Mouse (Mus musculus) adrenal gland, postnatal 4 days (tissue): Measurements from ENCODE around the gene Znrf3. TPM values are rescaled to one million over a fixed set of nuclear protein-coding genes. Genes with fewer than 3 reads are reported as not detected.

ENCODE experiments used
- DNase-seq, 2 experiments: peaks; one replicate each; pipeline ENCODE4 v3.0.0; 2021 to 2022; ENCODE audit warnings: low spot score in 2 of 2, mixed read lengths in 2 of 2
- total RNA-seq, 2 experiments: library from RNA; stranded (reverse); gene quantifications; 2 replicates each; pipeline ENCODE4 v1.2.3; 2021

The Znrf3 gene
- total RNA-seq, 2 experiments from 2014 or later: 44.3 to 44.6 TPM

DNA sequence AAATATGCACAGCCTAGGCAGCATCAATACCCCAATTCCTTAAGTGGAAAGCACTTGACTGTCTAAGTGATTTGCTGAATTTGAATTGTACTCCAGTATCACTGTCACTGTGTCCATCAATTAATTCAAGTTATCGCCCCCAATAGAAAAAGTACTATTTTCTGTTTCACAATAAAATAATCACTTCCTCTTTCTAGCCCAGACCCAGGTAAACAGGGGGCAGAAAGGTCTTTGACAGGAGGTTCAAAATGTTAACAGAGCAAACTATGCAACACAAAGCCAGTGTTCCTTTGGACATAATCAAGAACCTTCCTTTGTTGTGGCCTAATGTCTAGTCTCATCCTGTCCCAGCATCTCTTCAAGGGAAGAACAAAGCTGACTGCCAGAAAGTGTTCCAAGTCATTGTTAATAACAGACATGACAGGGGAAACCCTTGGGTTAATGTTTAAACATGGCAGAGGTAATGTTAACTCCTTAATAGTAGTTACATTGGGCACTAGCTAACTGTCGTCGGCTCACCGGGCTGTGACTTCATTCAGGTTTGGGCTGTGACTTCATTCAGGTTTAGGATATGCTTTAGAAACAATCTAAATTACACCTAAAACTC, 42.4 kb downstream of the Znrf3 start:
- DNase-seq: no peak

DNA sequence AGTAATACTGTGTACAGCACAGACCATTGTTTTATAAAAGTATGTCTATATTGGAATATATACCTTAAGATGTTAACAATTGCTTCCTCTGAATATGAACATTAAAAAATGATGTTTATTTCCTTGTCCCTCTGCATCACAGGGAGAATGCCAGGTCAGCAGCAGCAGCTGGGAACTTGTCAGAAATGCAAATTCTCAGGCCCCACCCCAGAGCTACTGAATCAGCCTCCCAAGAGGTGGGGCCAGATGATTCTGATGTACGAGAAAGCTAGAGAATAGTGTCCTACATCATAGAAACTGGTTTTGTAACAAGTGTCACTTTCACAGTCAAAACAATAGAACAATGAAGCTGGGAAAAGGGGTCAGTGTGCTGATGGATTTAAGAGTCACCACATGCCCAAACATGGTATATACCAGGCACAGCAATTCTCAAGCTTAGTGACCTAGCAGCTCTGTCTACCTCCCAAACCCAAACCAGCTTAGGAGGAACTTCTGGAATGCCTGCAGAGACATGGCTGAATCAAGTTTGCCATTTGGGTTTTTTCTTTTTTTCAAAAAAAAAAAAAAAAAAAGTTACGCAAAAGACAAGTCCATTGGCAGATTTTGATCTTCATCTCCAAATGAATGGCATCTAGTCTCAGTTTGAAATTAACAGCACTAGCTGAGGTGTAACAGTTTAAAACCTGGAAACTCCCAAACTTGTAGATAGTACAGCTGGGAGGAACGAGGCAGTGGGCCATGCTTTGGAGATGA, 46.2 kb downstream of the Znrf3 start:
- no peak for DNase-seq

DNA sequence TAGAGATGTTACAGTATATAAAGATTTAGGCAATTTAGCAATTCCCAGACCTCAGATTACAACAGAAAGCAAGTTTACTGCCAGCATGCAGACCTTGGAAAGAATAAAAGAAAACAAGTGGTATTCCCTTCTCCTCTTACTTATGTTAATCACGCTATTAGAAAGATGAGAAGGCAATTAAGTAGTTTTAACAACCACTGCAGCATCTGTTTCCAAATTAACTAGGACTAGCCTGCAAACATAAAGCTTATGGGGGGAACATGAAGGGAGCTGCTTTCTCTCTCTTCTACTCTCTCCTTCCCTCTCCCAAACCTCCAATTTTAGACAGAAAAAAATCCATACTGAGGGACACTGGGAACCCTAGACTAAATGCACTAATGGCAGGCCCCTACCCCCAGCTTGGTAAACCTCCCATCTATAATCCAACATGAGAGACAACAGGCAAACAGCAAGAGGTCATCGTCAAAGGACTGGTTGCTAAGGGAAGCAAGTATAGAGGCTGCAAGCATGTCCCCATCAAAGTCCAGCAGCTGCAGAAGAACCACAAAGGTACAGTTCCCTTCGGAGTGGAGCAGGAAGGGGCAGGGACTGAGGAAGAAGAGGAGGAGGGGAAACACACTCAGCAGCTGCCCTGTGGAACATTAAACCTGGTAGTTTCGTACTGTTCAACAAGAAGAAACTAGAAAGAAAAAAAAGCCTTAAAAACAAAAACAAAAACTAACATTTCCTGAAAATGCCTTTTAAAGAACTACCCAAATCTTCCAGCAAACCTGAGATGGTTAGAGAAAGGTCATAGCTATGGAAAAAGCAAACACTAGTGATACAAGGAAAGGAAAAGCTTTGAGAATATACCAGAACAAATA, 53.4 kb downstream of the Znrf3 start:
- no peak for DNase-seq

DNA sequence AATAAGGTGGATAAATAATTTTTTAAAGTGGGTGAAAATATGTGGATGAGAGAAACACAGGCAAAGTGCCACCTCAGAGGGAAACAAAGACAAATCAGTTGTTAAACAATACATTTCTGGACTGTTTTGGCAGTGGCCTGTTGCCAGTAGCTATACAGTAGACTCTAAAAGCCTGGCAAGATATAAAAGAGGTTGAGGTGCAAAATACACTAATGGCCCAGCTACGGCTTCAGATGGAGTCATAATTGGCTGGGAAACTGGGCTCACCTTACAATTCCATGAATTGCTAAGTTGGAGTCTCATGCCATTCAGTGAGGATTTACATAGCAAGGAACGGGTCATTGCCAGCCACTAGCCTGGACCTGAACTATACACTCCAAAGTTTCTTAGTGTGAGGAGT, 62.0 kb downstream of the Znrf3 start:
- no peak for DNase-seq

DNA sequence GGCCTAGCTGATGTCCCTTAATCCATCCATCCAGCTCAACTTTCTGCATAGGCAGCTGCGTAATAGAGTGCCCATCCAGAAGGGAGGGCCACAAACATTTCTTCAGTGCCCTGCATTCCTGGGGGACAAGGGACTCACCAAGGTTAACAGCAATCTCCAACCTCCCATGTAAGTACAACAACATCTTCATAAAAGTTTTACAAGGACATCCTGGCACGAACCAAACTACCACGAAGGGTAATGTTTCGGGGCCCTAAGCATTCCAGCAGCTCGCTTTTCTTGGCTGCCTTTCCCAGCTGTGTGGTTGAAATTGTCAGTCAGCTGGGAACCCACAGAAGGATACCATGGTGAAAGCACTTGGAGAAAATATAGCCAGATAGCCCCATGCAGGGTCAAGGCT, 63.4 kb downstream of the Znrf3 start:
- DNase-seq: no peak

DNA sequence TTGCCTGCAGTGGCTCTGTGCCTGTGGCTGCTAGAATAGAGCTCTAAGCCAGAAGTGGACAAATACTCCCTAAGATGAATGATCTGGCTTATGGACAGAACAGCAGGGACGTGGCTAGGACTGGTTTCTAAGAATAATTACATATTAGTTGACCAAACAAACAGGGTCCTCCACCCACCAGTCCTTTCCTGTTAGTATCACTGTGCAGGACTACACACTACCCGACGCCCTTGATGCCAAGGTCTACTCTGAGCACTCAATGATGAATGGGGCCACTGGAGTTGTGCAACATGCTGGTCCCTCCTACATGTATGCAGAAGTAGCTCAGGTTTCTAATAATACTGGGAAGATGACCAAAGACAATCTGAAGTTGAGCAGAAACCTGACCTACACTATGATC, 64.4 kb downstream of the Znrf3 start:
- DNase-seq: peak in 1 of 2 experiments; percentile 55

DNA sequence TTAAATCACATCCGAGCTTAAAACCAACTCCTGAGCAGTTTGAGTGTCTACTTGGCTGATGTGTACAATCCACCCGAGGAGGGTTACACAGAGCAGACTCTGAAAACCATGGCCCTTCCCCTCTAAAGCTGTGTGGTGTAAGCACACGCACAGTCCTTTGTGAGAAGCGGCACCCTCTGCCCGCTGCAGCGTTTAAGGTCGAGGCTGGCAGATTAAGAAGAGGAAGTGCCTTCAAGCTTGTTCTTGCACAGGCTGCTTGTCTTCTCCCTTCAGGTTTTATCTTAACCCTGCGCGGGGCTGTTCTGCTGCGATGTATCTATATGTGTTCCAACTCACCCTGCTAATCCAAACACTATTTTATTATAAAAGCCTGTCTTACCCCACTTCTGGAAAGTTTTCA, 75.5 kb downstream of the Znrf3 start:
- DNase-seq: no peak

DNA sequence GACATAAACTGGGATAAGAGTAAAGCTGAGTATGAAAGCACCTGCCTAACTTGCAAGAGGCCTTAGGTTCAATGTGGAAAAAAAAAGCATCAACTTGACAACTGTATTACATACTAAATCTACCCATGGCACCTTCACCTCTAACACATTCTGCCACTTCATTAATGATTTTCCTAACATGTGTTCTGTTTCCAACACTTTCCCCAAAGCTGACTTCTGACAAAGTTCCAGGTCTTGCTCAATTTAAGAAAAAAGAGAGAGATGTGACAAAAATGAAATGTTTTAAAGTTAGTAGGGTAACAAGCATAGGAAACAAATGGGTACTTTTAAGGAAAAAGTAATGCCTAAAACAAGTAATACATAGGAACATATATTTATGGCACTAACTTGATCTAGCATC, 76.2 kb downstream of the Znrf3 start:
- no peak for DNase-seq

DNA sequence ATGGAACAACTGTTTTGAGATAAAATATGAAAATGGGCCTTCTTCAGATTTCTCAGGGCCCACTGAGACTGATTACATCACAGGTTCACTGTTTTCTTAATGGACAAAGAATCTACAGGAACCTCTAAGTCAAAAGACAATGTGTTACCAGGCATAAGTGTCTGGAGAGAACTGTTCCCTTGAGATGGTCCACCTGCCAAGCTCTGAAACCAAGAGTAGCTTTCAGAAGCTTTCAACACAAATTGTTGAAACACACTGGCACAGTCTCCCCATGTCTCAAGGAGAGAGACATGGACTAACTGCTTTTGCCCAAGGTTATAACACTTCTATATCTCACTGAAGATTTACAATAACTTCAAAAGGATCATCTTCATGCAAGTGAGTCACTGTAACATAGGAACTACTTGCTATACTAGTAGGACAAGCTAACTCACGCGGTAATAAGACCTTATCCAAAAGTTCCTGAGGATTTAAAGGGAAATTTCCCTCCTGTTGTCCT, 89.3 kb downstream of the Znrf3 start:
- no peak for DNase-seq

DNA sequence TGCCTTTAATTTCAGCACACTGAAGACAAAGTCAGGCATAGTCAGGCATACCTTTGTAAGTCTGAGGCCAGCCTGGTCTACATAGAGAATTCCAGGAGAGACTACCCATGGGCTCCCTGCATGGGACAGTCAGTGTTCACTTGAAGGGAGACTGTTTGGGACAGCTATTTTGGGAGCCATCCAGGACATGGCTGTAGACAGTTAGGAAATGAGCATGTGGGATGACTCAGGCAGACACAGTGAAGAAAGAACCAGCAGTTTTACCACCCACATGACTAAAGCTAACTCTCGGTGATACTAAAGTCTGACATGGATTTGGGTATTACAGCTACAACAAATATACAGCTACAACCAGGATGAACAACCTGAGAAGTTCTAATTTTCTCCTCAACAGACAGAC, 89.9 kb downstream of the Znrf3 start:
- DNase-seq: no peak

DNA sequence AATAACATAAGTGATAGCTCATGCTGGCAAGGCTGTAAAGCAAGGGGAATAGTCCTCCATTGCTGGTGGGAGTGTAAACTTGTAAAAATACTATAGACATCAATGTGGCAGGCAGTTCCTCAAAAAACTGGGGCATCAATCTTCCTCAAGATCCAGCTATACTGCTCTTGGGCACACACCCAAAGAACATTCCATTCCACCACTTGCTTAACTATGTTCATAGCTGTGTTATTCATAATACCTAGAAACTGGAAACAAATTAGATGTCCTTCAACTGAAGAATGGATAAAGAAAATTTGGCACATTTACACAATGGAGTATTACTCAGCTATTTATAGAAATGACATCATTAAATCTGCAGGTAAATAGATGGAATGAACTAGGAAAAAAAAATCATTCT, 91.6 kb downstream of the Znrf3 start:
- no peak for DNase-seq

DNA sequence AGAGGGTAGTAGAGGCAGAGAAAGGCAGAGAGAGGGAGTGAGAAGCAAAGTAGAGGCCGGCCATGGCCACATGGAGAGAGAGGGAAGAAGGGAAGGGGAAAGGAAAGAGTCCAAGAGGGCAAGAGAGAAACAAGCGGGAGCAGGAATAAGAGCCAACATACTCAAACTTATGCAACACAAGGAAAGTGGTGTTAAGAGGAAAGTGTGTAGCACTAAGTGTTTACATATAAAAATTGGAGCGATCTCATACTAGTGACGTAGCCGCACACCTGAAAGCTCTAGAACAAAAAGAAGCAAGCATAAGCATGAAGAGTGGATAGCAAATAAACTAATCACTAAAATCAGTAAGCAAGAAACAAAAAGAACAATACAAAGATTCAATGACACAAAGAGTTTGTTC, 95.2 kb downstream of the Znrf3 start:
- DNase-seq: no peak

DNA sequence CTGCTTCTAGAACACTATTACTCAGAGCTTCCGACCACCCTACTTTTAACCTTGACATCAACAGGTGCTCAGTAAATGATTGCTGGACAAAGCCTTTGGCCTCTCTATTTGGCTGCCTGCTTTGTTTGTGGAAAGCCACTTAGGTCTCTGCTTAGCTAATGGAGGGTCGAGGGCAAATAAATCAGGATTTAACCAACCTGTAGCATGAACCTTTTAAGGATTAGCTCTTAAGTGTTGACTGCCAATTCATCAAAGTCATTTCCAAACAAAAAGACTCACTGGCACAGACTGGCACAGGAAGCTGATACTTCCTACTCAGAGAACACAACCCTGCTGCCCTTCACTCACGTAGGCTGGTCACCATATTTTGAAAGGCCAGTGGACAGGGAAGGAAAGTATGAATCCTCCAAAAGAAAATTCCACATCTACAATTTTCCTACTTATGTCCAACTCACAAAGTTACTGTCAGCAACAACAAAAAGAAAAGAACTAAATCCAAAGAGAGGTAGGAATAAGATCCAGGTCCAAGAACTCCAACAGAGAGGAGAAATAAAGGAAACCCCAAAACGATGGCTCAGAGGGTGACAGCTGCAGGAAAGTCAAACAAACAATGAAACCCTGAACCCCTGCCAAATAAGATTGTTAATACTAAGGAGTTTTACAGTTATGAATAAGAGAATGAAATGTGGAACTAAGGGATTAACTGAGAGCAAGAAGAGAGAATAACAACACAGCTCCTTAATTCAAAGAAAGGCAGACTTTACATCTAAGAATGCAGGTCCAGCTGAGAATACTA, 97.6 kb downstream of the Znrf3 start:
- DNase-seq: no peak

DNA sequence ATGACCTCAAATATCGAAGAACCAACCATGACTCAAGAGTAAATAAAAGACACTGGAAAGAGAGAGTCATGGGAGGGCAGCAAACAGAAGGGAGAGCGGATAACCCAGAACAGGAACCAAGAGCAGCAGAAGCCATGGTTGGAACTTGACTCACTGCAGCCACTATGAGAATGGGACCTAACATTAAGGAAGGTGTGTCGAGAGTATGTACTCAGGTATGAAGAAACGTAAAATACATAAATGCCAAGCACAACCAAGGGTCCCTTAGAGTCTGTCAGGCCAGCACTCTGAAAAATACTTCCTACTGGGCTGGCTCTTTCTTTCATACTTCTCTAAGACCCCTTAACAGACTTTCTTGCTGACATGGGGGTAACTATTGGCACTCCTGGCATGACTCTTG, 100.9 kb downstream of the Znrf3 start:
- DNase-seq: no peak

DNA sequence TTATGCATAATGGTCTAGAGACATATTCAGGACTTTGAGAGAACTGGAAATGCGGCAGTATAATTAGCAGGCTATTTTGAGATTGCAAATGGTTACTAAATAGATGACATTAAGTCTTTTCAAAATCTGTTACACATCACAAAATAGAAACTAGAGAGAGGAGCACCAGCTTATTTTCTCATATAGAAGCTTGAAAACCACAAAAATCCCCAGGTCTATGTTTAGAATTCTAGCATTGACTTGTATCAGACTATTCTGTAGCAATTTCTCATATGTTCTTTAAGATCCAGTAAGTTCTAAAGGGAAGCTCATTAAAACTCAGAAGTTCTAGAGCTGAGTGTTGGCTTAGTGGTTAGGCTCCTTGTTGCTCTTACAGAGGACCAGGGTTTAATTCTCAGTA, 104.9 kb downstream of the Znrf3 start:
- no peak for DNase-seq

DNA sequence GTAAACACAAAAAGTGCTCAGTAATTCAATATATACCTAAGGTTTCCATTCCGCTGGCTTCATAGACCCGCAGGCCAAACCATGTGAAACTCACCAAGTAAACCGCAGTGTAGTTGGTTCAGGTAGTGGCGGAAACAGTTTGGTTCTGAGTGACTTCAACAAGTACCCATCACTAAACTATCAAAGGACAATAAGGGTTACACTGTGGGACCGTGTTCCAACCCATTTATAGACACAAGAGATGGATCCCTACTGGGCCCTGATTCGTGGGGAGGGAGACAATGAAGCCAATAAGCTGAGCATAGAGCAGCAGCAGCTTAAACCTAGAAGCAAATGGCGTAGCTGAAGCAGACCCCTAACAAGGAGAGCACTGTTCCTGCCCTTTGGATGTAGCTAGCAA, 107.8 kb downstream of the Znrf3 start:
- no peak for DNase-seq

DNA sequence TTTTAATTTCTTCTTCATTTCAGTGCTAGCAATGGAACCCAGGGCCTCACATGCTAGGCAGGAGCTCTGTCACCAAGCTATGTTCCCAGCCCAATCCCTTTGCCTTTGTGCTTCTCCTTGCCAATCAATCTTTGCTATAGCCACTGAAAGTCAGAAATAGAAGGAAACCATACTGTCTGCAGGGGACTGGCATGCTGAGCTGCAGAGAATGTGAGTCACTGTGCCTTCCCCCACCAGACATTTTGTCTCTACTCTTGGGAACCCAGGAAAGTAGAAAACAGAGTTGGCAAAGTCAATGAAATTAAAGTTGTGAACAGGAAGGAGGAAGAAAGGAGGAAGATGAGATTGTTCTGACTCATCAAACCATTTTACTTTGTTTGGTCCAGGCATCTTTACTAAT, 108.4 kb downstream of the Znrf3 start:
- no peak for DNase-seq

DNA sequence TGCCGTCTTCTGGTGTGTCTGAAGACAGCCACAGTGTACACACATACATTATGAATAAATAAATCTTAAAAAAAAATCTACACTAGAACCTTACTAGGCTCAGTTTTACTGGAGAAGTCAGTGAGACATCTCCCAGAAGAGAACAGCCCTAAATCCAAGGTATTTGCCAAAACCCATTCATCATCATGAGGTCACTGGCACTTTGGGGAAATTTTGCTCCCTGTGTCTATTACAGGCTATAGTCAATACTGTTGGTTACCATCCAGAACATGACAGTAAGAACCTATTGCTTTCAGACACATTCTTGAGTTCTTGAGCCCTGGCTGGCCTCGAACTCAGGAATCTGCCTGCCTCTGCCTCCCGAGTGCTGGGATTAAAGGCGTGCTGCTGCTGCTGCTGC, 113.8 kb downstream of the Znrf3 start:
- no peak for DNase-seq

DNA sequence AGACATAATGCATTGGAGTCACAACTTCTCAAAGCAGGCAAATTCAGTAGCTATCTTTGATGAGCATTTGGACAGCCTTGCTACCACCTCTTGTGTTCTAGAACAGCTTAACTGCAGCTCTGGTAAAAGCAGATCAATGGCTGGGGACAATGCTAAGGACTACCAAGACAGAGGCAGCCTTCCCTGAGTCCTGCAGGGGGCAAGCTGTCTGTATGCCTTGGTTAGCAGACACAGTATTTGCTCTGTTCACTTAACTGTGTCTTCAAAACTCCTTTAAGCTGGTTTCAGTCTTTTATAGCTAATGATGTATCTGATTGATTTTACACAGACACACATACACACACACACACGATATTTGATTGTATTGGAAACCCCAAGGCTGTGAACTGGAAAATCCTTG, 117.0 kb downstream of the Znrf3 start:
- no peak for DNase-seq

DNA sequence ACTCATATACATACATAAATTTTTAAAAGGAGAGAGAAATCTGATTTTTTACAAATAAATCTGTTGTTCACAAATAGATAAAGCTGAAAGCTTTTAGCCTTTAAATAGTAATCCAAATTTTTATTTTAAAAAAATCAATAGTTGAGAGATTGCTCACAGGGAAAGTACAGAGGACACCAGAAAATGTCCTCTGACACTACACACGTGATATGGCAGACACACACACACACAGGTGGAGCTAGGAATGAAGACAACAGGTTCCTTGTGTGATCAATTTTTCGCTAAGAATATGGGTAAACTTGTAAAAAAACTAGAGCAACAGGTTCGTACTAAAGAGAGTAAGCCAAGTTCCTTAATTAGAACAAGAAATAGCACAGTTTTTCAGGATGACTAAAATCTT, 118.4 kb downstream of the Znrf3 start:
- DNase-seq: no peak

DNA sequence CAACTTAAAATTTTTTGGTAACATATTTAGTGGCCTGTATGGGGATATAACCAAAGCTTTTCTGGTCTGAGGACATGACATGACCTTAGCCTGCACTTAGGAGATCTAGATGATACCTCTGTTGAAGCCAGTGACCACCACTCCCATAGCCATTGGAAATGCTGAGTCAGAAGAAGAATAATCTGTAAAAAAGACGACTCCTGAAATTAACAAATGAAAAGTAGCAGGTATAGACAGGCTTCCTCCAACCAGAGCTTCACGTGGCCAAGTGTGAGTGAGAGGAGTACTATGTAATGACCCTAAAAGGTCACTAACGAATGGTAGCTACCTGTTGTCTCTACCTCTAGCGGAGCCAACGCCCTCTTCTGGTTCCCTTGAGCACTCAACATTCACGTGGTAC, 119.4 kb downstream of the Znrf3 start:
- no peak for DNase-seq
